Mouse (Mus musculus) kidney, adult 2 months (tissue): ENCODE measurements at regions not wholly inside any gene's neighbourhood (a gene's known extent, or its start where the extent isn't known, plus 50 kb on each side); places are given as distances from the start of the nearest gene placed in this dataset.

Experiments
- CTCF ChIP-seq: fragments of 200-500 bp; conservative IDR thresholded peaks from 2 replicates; pipeline ENCODE4 v1.5.1; 2011; ENCODE audit warnings: low read depth, mild to moderate bottlenecking, control low read depth, low read length, moderate library complexity, mixed read lengths; ENCODE audit not compliant: insufficient read depth, insufficient read length
- POLR2A ChIP-seq: fragments of 200-500 bp; IDR thresholded peaks from one replicate; pipeline ENCODE4 v1.6.1; 2011; ENCODE audit warnings: low read depth, low read length, control low read depth

- TF ChIP-seq CTCF (no peak), POLR2A (no peak)
Measured at GRCm38 (mm10) chr4:55631157-55631556, 98.9 kb upstream of the Klf4 start.
